Mouse (Mus musculus) intestine, embryonic 15.5 days (tissue): ENCODE data around the gene Sspn. TPM values are rescaled to one million over a fixed set of nuclear protein-coding genes. Genes with fewer than 3 reads are reported as not detected.

ENCODE experiments used
- ATAC-seq: fragments of 200-750 bp; cut with Nextera tagmentation; 2 replicates; pipeline ENCODE4 v1.8.0; 2017; ENCODE audit warnings: moderate TSS enrichment, moderate library complexity
- H3K27ac ChIP-seq: fragments of 300-500 bp; sonication (generic); 2 replicates; pipeline ENCODE4 v1.5.1; 2015; ENCODE audit warnings: mild to moderate bottlenecking, inconsistent platforms
- H3K27me3 ChIP-seq: fragments of 300-500 bp; sonication (generic); replicated peaks from 2 replicates; pipeline ENCODE4 v1.6.1; 2015; ENCODE audit warnings: inconsistent platforms
- H3K36me3 ChIP-seq: fragments of 300-500 bp; sonication (generic); 2 replicates; pipeline ENCODE4 v1.6.1; 2015; ENCODE audit warnings: inconsistent platforms
- H3K4me1 ChIP-seq: fragments of 300-500 bp; sonication (generic); replicated peaks from 2 replicates; pipeline ENCODE4 v1.6.1; 2015; ENCODE audit warnings: inconsistent platforms
- H3K4me2 ChIP-seq: fragments of 300-500 bp; sonication (generic); replicated peaks from 2 replicates; pipeline ENCODE4 v1.6.1; 2015; ENCODE audit warnings: mild to moderate bottlenecking, inconsistent platforms
- H3K4me3 ChIP-seq: fragments of 300-500 bp; sonication (generic); replicated peaks from 2 replicates; pipeline ENCODE4 v1.5.1; 2015; ENCODE audit warnings: inconsistent platforms
- H3K9ac ChIP-seq: fragments of 300-500 bp; sonication (generic); 2 replicates; pipeline ENCODE4 v1.6.1; 2015; ENCODE audit warnings: inconsistent platforms
- H3K9me3 ChIP-seq: fragments of 300-500 bp; sonication (generic); 2 replicates; pipeline ENCODE4 v1.6.1; 2016; ENCODE audit warnings: inconsistent platforms
- WGBS: fragments of 180-500 bp; shearing (Covaris S2); methylation state at CpG from one replicate; pipeline ENCODE4 v1.1.7; 2015; 5-methylcytosine and 5-hydroxymethylcytosine counted together
- polyA plus RNA-seq: library from polyadenylated mRNA; unstranded; fragments of >200 nt; fragmentation: Nextera tagmentation; extraction: Ambion mirVana; gene quantifications from 2 replicates; pipeline ENCODE4 v1.2.1, GENCODE M21; 2015

Gene Sspn
- polyA plus RNA-seq, 1 experiment from 2014 or later = 8.6 TPM

DNA sequence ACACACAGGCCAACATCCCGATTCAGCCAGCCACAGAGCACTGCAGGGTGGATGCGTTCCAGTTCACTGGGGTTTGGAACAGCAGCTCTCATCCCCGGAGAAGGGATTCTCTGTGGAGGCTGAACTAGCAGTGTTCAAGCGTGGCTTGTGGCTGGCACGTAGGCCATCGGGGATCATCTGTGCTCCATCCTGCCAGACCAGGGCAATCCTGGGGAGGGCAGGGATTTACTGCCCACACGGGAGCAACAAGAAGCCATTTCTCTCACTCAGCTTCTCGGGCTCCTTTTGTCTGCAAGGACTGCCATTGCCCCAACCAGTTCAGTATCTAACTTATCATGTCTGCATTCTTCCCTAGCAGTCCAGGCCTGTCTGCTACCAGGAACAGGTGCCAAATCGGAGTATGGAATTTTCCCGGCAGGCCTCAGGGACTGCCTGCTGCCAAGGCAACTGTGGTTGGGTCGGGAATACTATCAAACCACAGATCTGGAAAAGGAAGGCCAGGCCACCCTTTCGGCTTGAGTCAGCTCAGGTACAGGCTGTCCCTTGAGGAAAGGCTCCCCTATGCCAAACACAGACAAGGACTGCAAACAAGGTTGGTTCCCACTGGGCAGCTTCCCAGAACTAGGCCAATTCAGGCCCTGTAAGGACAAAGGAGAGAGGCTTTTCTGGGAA lies 78.8 kb downstream of the Sspn start:
- Histone ChIP-seq H3K9ac (no peak overlapping the region), H3K27ac (no peak overlapping the region), H3K9me3 (no peaks in the 10 kb centered on the region), H3K4me3 (no peak overlapping the region), H3K36me3 (no peaks in the 10 kb centered on the region), H3K27me3 (no peaks in the 10 kb centered on the region), H3K4me1 (peaks cover 9% of the 10 kb centered on the region; the same call in 1 of the 2 replicates), H3K4me2 (no peak overlapping the region)
- ATAC-seq = no peak
- 64% methylated on average over 12 of the region's 12 CpGs for WGBS

DNA sequence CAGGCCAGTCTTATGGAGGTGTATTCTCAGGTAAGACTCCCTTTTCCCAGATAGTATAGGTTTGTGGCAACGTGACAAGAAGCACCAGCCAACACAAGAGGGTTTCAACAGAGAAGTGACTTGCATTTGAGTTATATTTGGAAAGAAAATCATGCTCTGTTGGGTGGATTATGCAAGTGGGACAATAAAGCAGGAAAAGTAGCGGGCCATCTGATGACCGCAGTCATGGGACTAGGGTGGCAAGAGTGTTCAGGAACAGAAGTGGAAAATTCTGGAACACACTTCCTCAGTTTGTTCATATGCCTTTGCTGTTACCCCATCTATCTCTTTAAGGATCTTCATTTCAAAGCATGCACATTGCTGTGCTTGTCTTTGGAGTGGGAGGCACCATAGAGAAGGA lies 82.9 kb downstream of the Sspn start:
- 96% methylated on average over 3 of the region's 3 CpGs for WGBS

More for the DNA sequence above, 82.9 kb downstream of the Sspn start:
- no peaks in the 10 kb centered on the region for H3K4me1 ChIP-seq
- no peak for ATAC-seq
- no peak overlapping the region for H3K27ac ChIP-seq
- no peaks in the 10 kb centered on the region for H3K36me3 ChIP-seq
- no peak overlapping the region for H3K4me2 ChIP-seq
- H3K9me3 ChIP-seq = no peaks in the 10 kb centered on the region
- H3K27me3 ChIP-seq = no peaks in the 10 kb centered on the region
- H3K9ac ChIP-seq = no peak overlapping the region
- no peak overlapping the region for H3K4me3 ChIP-seq

Other genes with a start within 250 kb of the Sspn start
- gene Rassf8, start 184.9 kb upstream of the Sspn start, polyA plus RNA-seq = 4.7 TPM in 2 replicates
- 0.82 and 1.3 TPM in 2 replicates for gene Bhlhe41, start 66.1 kb upstream of the Sspn start, polyA plus RNA-seq